Mouse (Mus musculus) layer of hippocampus, adult 2 months (tissue): ENCODE results near the gene Myrfl. TPM values are rescaled to one million over a fixed set of nuclear protein-coding genes. Genes with fewer than 3 reads are reported as not detected.
A peak's percentile ranks its signal among the peaks of the same experiment; 100 is the strongest.

ENCODE experiments used
- DNase-seq, 2 experiments: peaks; one replicate each; pipeline ENCODE4 v3.0.0; 2022; ENCODE audit warnings: low spot score in 2 of 2
- H3K27ac ChIP-seq: fragments of 200-600 bp; 2 replicates; pipeline ENCODE4 v1.8.1; 2022
- H3K4me3 ChIP-seq: fragments of 200-600 bp; 2 replicates; pipeline ENCODE4 v1.8.1; 2022; ENCODE audit warnings: mild to moderate bottlenecking
- CTCF ChIP-seq: fragments of 200-600 bp; conservative IDR thresholded peaks from 2 replicates; pipeline ENCODE4 v1.8.1; 2022; ENCODE audit warnings: antibody characterized with exemption, mild to moderate bottlenecking, moderate library complexity
- total RNA-seq, 2 experiments: library from RNA; stranded (reverse); gene quantifications; 2 replicates each; pipeline ENCODE4 v1.2.3; 2021

Gene Myrfl
- total RNA-seq, 2 experiments from 2014 or later, result 0.32 to 0.33 TPM

DNA sequence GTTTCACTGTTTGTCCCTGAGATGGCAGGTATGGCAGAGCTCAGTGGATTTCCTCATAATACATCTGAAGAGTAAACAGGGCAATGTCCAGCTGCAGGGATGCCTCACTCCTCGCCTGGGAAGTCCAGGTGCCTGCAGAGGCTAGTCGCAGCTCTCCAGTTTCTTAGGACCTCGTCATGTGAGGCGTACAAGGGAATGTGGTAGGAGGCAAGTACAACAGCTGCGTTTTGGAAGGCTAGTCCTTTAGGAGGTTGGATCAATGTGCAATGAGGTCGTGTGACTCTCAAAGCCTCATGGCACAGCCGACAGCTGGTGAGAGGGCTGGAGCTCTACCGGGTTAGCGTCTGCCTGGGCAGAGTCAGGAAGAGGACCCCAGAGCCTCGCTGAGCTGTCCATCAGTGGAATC is 7.8 kb upstream of the Myrfl start:
- no peak overlapping the region for H3K4me3 ChIP-seq
- no peak for DNase-seq
- H3K27ac ChIP-seq, result no peak overlapping the region
- no peak for TF ChIP-seq CTCF

DNA sequence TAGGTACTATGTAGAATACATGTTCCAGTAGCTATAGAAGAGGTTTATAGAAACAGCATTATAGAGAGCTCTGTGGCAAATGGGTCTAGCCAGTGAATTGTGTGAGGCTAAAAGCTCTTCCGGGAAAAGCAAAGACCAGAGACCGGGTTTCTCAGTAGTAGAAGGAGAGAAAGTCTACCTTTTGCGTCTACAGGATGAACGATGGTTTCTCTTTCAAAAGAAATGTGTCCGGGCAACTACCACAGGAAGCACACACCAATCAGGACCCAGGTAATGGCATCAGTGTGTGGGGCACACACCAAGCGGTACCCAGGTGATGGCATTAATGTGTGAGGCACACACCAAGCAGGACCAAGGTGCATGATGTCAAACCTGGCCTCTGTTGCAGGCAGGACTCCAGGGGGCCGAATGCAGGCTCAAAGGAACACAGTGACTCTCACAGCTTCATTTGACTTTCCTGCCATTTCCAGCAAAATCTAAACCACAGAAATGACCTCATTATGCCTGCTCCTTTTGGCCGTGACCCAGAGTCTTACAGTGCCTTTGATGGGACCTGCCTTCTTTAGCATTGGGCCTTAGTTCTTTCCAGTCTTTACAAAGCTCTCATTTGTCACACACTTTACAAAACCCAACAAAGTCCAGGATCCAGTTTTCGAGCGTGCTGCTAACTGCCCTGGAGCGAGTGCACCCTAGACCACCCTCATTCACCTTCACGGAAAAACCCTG is 1.4 kb downstream of the Myrfl start:
- TF ChIP-seq CTCF, result no peak
- no peak overlapping the region for H3K27ac ChIP-seq
- DNase-seq, result no peak
- H3K4me3 ChIP-seq, result no peak overlapping the region

DNA sequence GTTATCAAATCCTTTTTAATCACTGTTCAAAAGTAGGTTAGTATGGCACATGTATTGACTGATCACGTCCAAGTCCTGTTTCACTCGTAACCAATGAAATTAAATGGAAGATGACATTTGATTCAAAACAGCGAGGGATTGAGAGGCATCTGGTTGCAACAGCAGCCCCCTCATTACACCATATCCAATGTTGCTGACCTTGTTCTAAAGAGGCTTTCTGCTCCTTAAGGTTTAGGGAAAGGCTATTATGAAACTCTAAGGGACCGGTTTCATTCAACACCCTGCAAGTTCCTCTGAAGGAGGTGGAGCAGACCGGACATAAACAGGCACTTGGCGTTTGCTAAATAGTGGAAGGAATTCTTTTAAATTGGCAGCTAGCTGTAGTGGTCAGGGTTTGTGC is 2.2 kb downstream of the Myrfl start:
- Histone ChIP-seq H3K27ac (no peak overlapping the region), H3K4me3 (no peak overlapping the region)
- TF ChIP-seq CTCF, result no peak
- no peak for DNase-seq

DNA sequence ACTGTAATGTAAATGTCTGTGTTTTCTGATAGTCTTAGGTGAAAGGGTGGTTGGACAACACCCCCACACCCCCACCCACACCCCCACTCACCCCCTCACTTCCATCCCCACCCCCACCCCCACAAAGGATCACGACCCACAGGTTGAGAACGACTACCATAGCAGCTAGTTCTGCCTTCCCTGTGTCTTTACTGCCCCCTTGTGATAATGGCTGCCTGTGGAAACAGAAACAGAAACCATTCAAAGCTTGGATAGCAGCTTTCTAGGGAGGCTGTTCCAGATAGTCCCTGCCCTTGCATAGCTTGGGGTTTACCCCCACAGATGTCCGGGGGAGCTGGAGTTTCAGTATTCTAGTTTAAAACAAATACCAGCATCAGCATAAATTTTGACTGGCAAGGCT is 3.0 kb downstream of the Myrfl start:
- peak; percentile 72 for TF ChIP-seq CTCF
- peak; percentile 41 to 58 for DNase-seq
- no peak overlapping the region for H3K27ac ChIP-seq
- H3K4me3 ChIP-seq, result no peak overlapping the region

GRCm38 (mm10) chr10:116890587-116890986 is 6.1 kb downstream of the Myrfl start:
- TF ChIP-seq CTCF, result no peak
- H3K27ac ChIP-seq, result no peak overlapping the region
- H3K4me3 ChIP-seq, result no peak overlapping the region
- DNase-seq, result no peak

DNA sequence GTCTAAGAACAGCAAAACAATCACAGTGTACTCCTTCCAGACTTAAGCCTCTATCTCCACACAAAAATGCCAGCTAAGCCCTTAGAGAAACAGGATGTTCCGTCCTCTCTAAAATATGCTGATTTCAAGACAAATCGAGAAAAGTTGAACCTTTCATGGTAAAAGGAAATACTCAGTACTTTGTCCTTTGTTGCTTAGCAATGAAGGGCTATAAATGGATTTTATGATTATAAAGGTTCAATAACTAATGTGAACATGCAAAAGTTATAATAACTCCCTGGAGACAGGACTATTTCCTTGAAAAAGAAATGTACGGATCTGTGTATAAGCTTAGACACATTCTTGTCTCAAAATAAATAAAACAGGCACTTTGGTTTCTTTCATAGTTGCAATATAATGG is 12.2 kb downstream of the Myrfl start:
- no peak for TF ChIP-seq CTCF
- H3K27ac ChIP-seq, result no peak overlapping the region
- no peak for DNase-seq

DNA sequence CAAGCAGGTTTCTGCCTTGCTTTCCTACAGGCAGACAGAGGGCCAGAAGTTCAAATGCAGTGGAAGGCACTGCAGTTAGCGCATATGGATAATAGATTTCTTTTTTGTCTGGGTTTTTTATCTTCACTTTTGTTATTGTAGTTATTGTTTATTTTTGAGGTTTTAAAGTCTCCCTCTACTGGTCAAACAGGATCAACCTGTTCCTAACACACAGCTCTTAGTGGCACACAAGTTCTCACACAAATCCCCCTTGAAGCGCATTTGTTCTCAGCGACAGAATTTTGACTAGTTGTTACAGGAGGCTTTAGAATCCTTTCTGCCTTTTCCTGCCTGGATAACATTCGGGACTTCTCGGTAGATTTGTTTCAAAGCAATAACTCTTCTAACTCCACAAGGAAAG is 13.2 kb downstream of the Myrfl start:
- DNase-seq, result no peak
- Histone ChIP-seq H3K4me3 (no peak overlapping the region), H3K27ac (no peak overlapping the region)
- TF ChIP-seq CTCF, result peak; percentile 65

More for the DNA sequence above, 12.2 kb downstream of the Myrfl start:
- H3K4me3 ChIP-seq, result no peak overlapping the region

- Histone ChIP-seq H3K27ac (no peak overlapping the region), H3K4me3 (no peak overlapping the region)
- TF ChIP-seq CTCF, result no peak
- DNase-seq, result no peak
Measured at GRCm38 (mm10) chr10:116877436-116877835, 19.3 kb downstream of the Myrfl start.

DNA sequence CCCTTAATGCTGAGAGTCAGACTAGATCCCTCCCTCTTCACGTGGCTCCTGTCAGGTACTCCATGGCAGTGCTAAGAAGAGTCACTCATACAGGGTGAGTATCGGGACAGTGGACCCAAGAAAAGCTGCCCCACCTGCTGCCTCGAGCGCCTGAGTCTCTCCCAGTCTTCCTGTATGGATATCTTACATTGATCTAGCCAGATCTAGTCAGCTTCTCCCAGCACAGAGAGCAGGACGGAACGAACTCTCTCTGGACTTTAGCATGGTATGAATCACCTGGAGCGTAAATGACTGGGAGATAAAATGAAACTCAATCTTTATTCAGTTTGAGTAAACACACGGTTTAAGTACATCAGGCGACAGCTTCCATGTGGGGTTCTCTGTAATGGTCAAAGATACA is 22.2 kb downstream of the Myrfl start:
- TF ChIP-seq CTCF, result no peak
- Histone ChIP-seq H3K27ac (no peak overlapping the region), H3K4me3 (no peak overlapping the region)
- no peak for DNase-seq

- DNase-seq, result no peak
- no peak overlapping the region for H3K4me3 ChIP-seq
- no peak for TF ChIP-seq CTCF
- no peak overlapping the region for H3K27ac ChIP-seq
Measured at GRCm38 (mm10) chr10:116872016-116872410, 24.7 kb downstream of the Myrfl start.

DNA sequence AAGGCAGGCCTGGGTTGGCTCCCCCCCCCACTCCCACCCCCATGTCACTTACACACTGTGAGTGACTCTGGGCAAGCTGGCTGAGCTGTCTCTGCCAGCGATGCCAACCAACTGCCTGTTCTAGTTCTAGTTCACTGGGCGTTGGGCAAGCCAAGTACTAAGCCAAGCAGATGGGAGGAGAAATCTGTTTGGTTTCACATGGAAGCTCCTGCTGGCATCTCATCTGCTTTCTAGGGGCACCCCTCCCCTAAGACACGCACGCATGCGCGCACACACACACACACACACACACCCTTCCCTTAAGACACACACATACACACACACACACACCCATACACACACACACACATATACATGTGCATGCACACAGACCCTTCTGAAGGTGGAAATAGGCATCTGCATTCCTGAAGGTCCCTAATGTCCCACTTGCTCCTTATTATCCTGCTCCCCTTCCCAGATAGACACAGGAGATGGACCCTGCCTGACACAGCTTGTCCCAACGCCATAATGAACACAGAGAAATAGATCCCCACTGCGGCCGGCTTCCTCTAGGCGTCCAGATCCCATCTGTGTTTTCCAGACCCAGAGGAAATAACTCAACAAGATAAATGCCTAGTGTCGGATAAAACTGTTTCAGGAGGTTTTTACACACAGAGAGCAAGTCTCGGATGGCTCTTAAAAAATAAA is 25.2 kb downstream of the Myrfl start:
- H3K27ac ChIP-seq, result peak overlapping the region; percentile 39; the same call in 1 of the 2 replicates
- no peak for TF ChIP-seq CTCF
- DNase-seq, result peak; percentile 73 to 75

GRCm38 (mm10) chr10:116870819-116871218 is 25.9 kb downstream of the Myrfl start:
- DNase-seq, result no peak
- no peak overlapping the region for H3K4me3 ChIP-seq
- TF ChIP-seq CTCF, result no peak
- peak overlapping the region; percentile 39; the same call in 1 of the 2 replicates for H3K27ac ChIP-seq

More for the DNA sequence above, 25.2 kb downstream of the Myrfl start:
- H3K4me3 ChIP-seq, result no peak overlapping the region

GRCm38 (mm10) chr10:116853159-116853845 is 43.4 kb downstream of the Myrfl start:
- no peak for TF ChIP-seq CTCF
- no peak for DNase-seq
- no peak overlapping the region for H3K27ac ChIP-seq
- no peak overlapping the region for H3K4me3 ChIP-seq
